11 mouse cellular contexts compared by ENCODE assay signal in genomic region chr12:55452839-55453238, GRCm38 (mm10). TPM values are rescaled to one million over a fixed set of nuclear protein-coding genes. Genes with fewer than 3 reads are reported as not detected.
A peak's percentile ranks its signal among the peaks of the same experiment; 100 is the strongest.
DNase-seq lines count a peak whose midpoint lies in the region; ATAC-seq and TF ChIP-seq lines count a peak whose summit lies in the region.
"Had no signal": no experiment of that assay in that cellular context is flagged by ENCODE, and none has a peak within 500 bp of the region (broad histone marks: within the 10 kb centered on the region; RNA-seq: fewer than 3 reads in every experiment).

No protein-coding gene starts in this region.

- no peak for DNase-seq in heart, postnatal 0 days (ENCODE audit: low spot score)
- no peak for DNase-seq in heart, postnatal 14 days
- DNase-seq in lung, postnatal 0 days (ENCODE audit: low spot score), result no peak
- DNase-seq in lung, postnatal 25 days (ENCODE audit: low spot score), result no peak
- DNase-seq: cerebellum, postnatal 14 days; kidney, adult 18-20 months; retina, postnatal 1 day had no signal

- TF ChIP-seq CTCF in heart, postnatal 0 days (IDR thresholded peaks at IDR 0.05; ENCODE audit: low read depth), result no peak
- no peak for TF ChIP-seq CTCF in lung, postnatal 0 days (IDR thresholded peaks at IDR 0.05)

- ATAC-seq in heart, postnatal 0 days (ENCODE audit: insufficient read depth, low read depth), result no peak
- no peak for ATAC-seq in lung, postnatal 0 days
- ATAC-seq in embryonic facial prominence, embryonic 15.5 days (ENCODE audit: insufficient number of reproducible peaks, low FRiP score, low TSS enrichment, low read depth), result no peak
- ATAC-seq in stomach, embryonic 16.5 days (ENCODE audit: insufficient read depth, low FRiP score), result no peak
- no peak for ATAC-seq in cerebellum, adult (ENCODE audit: insufficient number of reproducible peaks, low FRiP score, low TSS enrichment)
- ATAC-seq: forebrain, embryonic 15.5 days had no signal

- no peak overlapping the region for H3K4me3 ChIP-seq in heart, postnatal 0 days (ENCODE audit: low read depth, low read length)
- no peak overlapping the region for H3K4me3 ChIP-seq in lung, postnatal 0 days (ENCODE audit: low read depth, low read length)
- H3K4me3 ChIP-seq in embryonic facial prominence, embryonic 15.5 days (replicated peaks), result no peak overlapping the region
- H3K4me3 ChIP-seq in stomach, embryonic 16.5 days (replicated peaks; ENCODE audit: low read length), result no peak overlapping the region
- H3K4me3 ChIP-seq: forebrain, embryonic 15.5 days had no signal

- H3K9ac ChIP-seq in heart, postnatal 0 days (replicated peaks; ENCODE audit: low read depth, low read length), result no peak overlapping the region
- no peak overlapping the region for H3K9ac ChIP-seq in lung, postnatal 0 days (replicated peaks; ENCODE audit: low read depth)
- H3K9ac ChIP-seq in embryonic facial prominence, embryonic 15.5 days, result no peak overlapping the region
- H3K9ac ChIP-seq in stomach, embryonic 16.5 days (ENCODE audit: low read length), result no peak overlapping the region
- H3K9ac ChIP-seq: forebrain, embryonic 15.5 days had no signal

- H3K27ac ChIP-seq in heart, postnatal 0 days (ENCODE audit: low read depth), result peak overlapping the region; percentile 60
- peak overlapping the region; percentile 27; the same call in 1 of the 2 replicates for H3K27ac ChIP-seq in lung, postnatal 0 days (ENCODE audit: low read length)
- H3K27ac ChIP-seq in embryonic facial prominence, embryonic 15.5 days (replicated peaks), result peak overlapping the region; percentile 36; the same call in 1 of the 2 replicates
- peak overlapping the region; percentile 67 for H3K27ac ChIP-seq in stomach, embryonic 16.5 days (ENCODE audit: low read length)
- H3K27ac ChIP-seq: forebrain, embryonic 15.5 days had no signal

- no peaks in the 10 kb centered on the region for H3K9me3 ChIP-seq in heart, postnatal 0 days (replicated peaks; ENCODE audit: control insufficient read depth, low read length)
- no peaks in the 10 kb centered on the region for H3K9me3 ChIP-seq in lung, postnatal 0 days (ENCODE audit: low read length)
- H3K9me3 ChIP-seq in embryonic facial prominence, embryonic 15.5 days (replicated peaks), result no peaks in the 10 kb centered on the region
- H3K9me3 ChIP-seq in stomach, embryonic 16.5 days (replicated peaks; ENCODE audit: control insufficient read depth, low read length), result no peaks in the 10 kb centered on the region
- H3K9me3 ChIP-seq: forebrain, embryonic 15.5 days had no signal

- peaks cover 20% of the 10 kb centered on the region for H3K4me1 ChIP-seq in heart, postnatal 0 days (ENCODE audit: control insufficient read depth, insufficient read depth)
- peaks cover 14% of the 10 kb centered on the region; the same call in 1 of the 2 replicates for H3K4me1 ChIP-seq in lung, postnatal 0 days (ENCODE audit: insufficient read depth, low read depth, low read length)
- H3K4me1 ChIP-seq in embryonic facial prominence, embryonic 15.5 days, result peaks cover 25% of the 10 kb centered on the region
- peaks cover 22% of the 10 kb centered on the region for H3K4me1 ChIP-seq in stomach, embryonic 16.5 days (ENCODE audit: control insufficient read depth, insufficient read depth, low read length)
- H3K4me1 ChIP-seq: forebrain, embryonic 15.5 days had no signal

- intact Hi-C loops in heart, postnatal 14 days (cut with DNase I), result no loop called here

- no peak for TF ChIP-seq EP300 in heart, postnatal 0 days (IDR thresholded peaks at IDR 0.05; ENCODE audit: low read depth)
- no peak for TF ChIP-seq EP300 in lung, postnatal 0 days (IDR thresholded peaks at IDR 0.05)

- no peak overlapping the region for H3K4me2 ChIP-seq in heart, postnatal 0 days (ENCODE audit: low read depth, low read length)
- no peak overlapping the region for H3K4me2 ChIP-seq in lung, postnatal 0 days (replicated peaks; ENCODE audit: low read depth, low read length)
- no peak overlapping the region for H3K4me2 ChIP-seq in embryonic facial prominence, embryonic 15.5 days (replicated peaks)
- no peak overlapping the region for H3K4me2 ChIP-seq in stomach, embryonic 16.5 days (ENCODE audit: low read depth, low read length)
- H3K4me2 ChIP-seq: forebrain, embryonic 15.5 days had no signal

- no peaks in the 10 kb centered on the region for H3K36me3 ChIP-seq in heart, postnatal 0 days (replicated peaks; ENCODE audit: control insufficient read depth, insufficient read depth, low read length)
- no peaks in the 10 kb centered on the region for H3K36me3 ChIP-seq in lung, postnatal 0 days (ENCODE audit: insufficient read depth, low read length)
- H3K36me3 ChIP-seq in embryonic facial prominence, embryonic 15.5 days, result no peaks in the 10 kb centered on the region
- H3K36me3 ChIP-seq in stomach, embryonic 16.5 days (ENCODE audit: control insufficient read depth, insufficient read depth, low read length), result no peaks in the 10 kb centered on the region
- H3K36me3 ChIP-seq: forebrain, embryonic 15.5 days had no signal

- H3K27me3 ChIP-seq in heart, postnatal 0 days (ENCODE audit: control insufficient read depth, insufficient read depth, low read length), result no peaks in the 10 kb centered on the region
- H3K27me3 ChIP-seq in lung, postnatal 0 days (replicated peaks; ENCODE audit: insufficient read depth, low read length), result no peaks in the 10 kb centered on the region
- no peaks in the 10 kb centered on the region for H3K27me3 ChIP-seq in embryonic facial prominence, embryonic 15.5 days
- no peaks in the 10 kb centered on the region for H3K27me3 ChIP-seq in stomach, embryonic 16.5 days (ENCODE audit: control insufficient read depth, insufficient read depth, low read length)
- H3K27me3 ChIP-seq: forebrain, embryonic 15.5 days had no signal

- 48% methylated on average over 5 of the region's 5 CpGs for WGBS in heart, postnatal 0 days
- 31% methylated on average over 5 of the region's 5 CpGs for whole genome bisulfite sequencing in lung, postnatal 0 days
- 26% methylated on average over 5 of the region's 5 CpGs for WGBS in embryonic facial prominence, embryonic 15.5 days
- 43% methylated on average over 5 of the region's 5 CpGs for WGBS in stomach, embryonic 16.5 days

RNA-seq across cellular contexts. Expression of gene Nfkbia, which starts 39.6 kb away (rescaled TPM):
- 65.1 and 108 TPM in 2 replicates for total RNA-seq in heart, postnatal 0 days (2014; rRNA removed; ENCODE audit: low replicate concordance)
- 67.1 and 72.4 TPM in 2 replicates for polyA plus RNA-seq in heart, postnatal 0 days (2015; fragmentation: Nextera tagmentation; extraction: Ambion mirVana)
- 10 to 100 TPM; 69.4 to 81.5 TPM for total RNA-seq in heart, postnatal 14 days (2021)
- polyA plus RNA-seq in lung, postnatal 0 days (2015; fragmentation: Nextera tagmentation; extraction: Ambion mirVana), result 184 and 297 TPM in 2 replicates
- polyA plus RNA-seq in embryonic facial prominence, embryonic 15.5 days (2015; fragmentation: Nextera tagmentation; extraction: Ambion mirVana), result 144 and 152 TPM in 2 replicates
- 86.6 and 93.5 TPM in 2 replicates for polyA plus RNA-seq in stomach, embryonic 16.5 days (2015; fragmentation: Nextera tagmentation; extraction: Ambion mirVana)
